Mouse (Mus musculus) MEL (cell line): ENCODE data around the gene Osmr. TPM values are rescaled to one million over a fixed set of nuclear protein-coding genes. Genes with fewer than 3 reads are reported as not detected.

Experiments
- DNase-seq: peaks from one replicate; pipeline ENCODE4 v3.0.0; 2011; ENCODE audit warnings: low read depth, low spot score
- H3K27ac ChIP-seq: 2 replicates; pipeline ENCODE4 v1.5.1; 2012; ENCODE audit warnings: low read depth, mild to moderate bottlenecking, control low read depth, low read length, moderate library complexity; ENCODE audit not compliant: control insufficient read depth
- H3K27me3 ChIP-seq, 2 experiments: fragments of 150-350 bp in 1 of 2; sonication (generic) in 1 of 2; 2 replicates each; pipeline ENCODE4 v1.6.1; 2012; ENCODE audit warnings: low read length in 2 of 2, mild to moderate bottlenecking in 2 of 2, improper control_type of control experiment in 1 of 2, moderate library complexity in 1 of 2; ENCODE audit not compliant: insufficient read depth in 2 of 2, control insufficient read depth in 1 of 2
- H3K36me3 ChIP-seq, 2 experiments: 2 replicates each; pipeline ENCODE4 v1.6.1; 2012 to 2014; ENCODE audit warnings: low read length in 2 of 2, improper control_type of control experiment in 1 of 2, inconsistent platforms in 1 of 2, mild to moderate bottlenecking in 1 of 2; ENCODE audit not compliant: insufficient read depth in 2 of 2, control insufficient read depth in 1 of 2
- H3K4me1 ChIP-seq, 2 experiments: fragments of 150-350 bp in 1 of 2; sonication (generic) in 1 of 2; 2 replicates each; pipeline ENCODE4 v1.6.1; 2012; ENCODE audit warnings: low read length in 2 of 2, improper control_type of control experiment in 1 of 2, mild to moderate bottlenecking in 1 of 2; ENCODE audit not compliant: insufficient read depth in 2 of 2, control insufficient read depth in 1 of 2
- H3K4me3 ChIP-seq, 2 experiments: fragments of 150-350 bp in 1 of 2; sonication (generic) in 1 of 2; 2 replicates each; pipeline ENCODE4 v1.5.1; 2012; ENCODE audit warnings: low read depth in 2 of 2, low read length in 2 of 2, mild to moderate bottlenecking in 2 of 2, moderate library complexity in 2 of 2, control low read depth in 1 of 2, improper control_type of control experiment in 1 of 2; ENCODE audit not compliant: control insufficient read depth in 1 of 2, insufficient read depth in 1 of 2
- H3K79me2 ChIP-seq: 2 replicates; pipeline ENCODE4 v1.6.1; 2012; ENCODE audit warnings: mild to moderate bottlenecking, low read length, moderate library complexity; ENCODE audit not compliant: control insufficient read depth, poor library complexity, insufficient read depth
- H3K9ac ChIP-seq: 2 replicates; pipeline ENCODE4 v1.6.1; 2012; ENCODE audit warnings: low read depth, mild to moderate bottlenecking, control low read depth, low read length, moderate library complexity; ENCODE audit not compliant: control insufficient read depth, poor library complexity, severe bottlenecking
- H3K9me3 ChIP-seq: fragments of 150-350 bp; sonication (generic); replicated peaks from 2 replicates; pipeline ENCODE4 v1.6.1; 2012; ENCODE audit warnings: mild to moderate bottlenecking, low read length, improper control_type of control experiment, moderate library complexity; ENCODE audit not compliant: insufficient read depth
- ELF1 ChIP-seq: IDR thresholded peaks from 2 replicates; pipeline ENCODE4 v1.6.1; 2014; ENCODE audit warnings: low read depth, mild to moderate bottlenecking, inconsistent platforms, low read length, improper control_type of control experiment, moderate library complexity
- EP300 ChIP-seq, 2 experiments: IDR thresholded peaks; 2 replicates each; pipeline ENCODE4 v1.6.1; 2011; ENCODE audit warnings: improper control_type of control experiment in 2 of 2, low read length in 2 of 2, low read depth in 1 of 2, mild to moderate bottlenecking in 1 of 2
- ETS1 ChIP-seq: IDR thresholded peaks from 2 replicates; pipeline ENCODE4 v1.6.1; 2012; ENCODE audit warnings: low read depth, mild to moderate bottlenecking, inconsistent platforms, low read length, improper control_type of control experiment, moderate library complexity
- HCFC1 ChIP-seq: IDR thresholded peaks from 2 replicates; pipeline ENCODE4 v1.6.1; 2012; ENCODE audit warnings: low read depth, mild to moderate bottlenecking, inconsistent platforms, low read length, improper control_type of control experiment, moderate library complexity
- JUND ChIP-seq: IDR thresholded peaks from 2 replicates; pipeline ENCODE4 v1.6.1; 2011; ENCODE audit warnings: low read depth, mild to moderate bottlenecking, improper control_type of control experiment, low read length
- KAT2A ChIP-seq: conservative IDR thresholded peaks from 2 replicates; pipeline ENCODE4 v1.6.1; 2012; ENCODE audit warnings: low read depth, low read length, improper control_type of control experiment, inconsistent platforms
- MAX ChIP-seq: IDR thresholded peaks from 2 replicates; pipeline ENCODE4 v1.6.1; 2011; ENCODE audit warnings: low read length, improper control_type of control experiment
- MAZ ChIP-seq: IDR thresholded peaks from 2 replicates; pipeline ENCODE4 v1.6.1; 2012; ENCODE audit warnings: low read depth, mild to moderate bottlenecking, inconsistent platforms, low read length, improper control_type of control experiment
- MXI1 ChIP-seq: IDR thresholded peaks from 2 replicates; pipeline ENCODE4 v1.6.1; 2011; ENCODE audit warnings: mild to moderate bottlenecking, low read depth, low read length, improper control_type of control experiment
- MYB ChIP-seq: IDR thresholded peaks from 2 replicates; pipeline ENCODE4 v1.6.1; 2011; ENCODE audit warnings: mild to moderate bottlenecking, low read depth, low read length, improper control_type of control experiment
- MYC ChIP-seq: IDR thresholded peaks from 2 replicates; pipeline ENCODE4 v1.6.1; 2011; ENCODE audit warnings: low read depth, mild to moderate bottlenecking, low read length, improper control_type of control experiment, moderate library complexity
- NELFE ChIP-seq: IDR thresholded peaks from 2 replicates; pipeline ENCODE4 v1.6.1; 2011; ENCODE audit warnings: low read depth, low read length, improper control_type of control experiment
- POLR2AphosphoS5 ChIP-seq: IDR thresholded peaks from 2 replicates; pipeline ENCODE4 v1.6.1; 2012; ENCODE audit warnings: low read depth, borderline replicate concordance, mild to moderate bottlenecking, inconsistent platforms, low read length, moderate library complexity, mixed read lengths
- RAD21 ChIP-seq: IDR thresholded peaks from 2 replicates; pipeline ENCODE4 v1.6.1; 2011; ENCODE audit warnings: mild to moderate bottlenecking, low read depth, low read length, improper control_type of control experiment
- RCOR1 ChIP-seq: IDR thresholded peaks from 2 replicates; pipeline ENCODE4 v1.6.1; 2012; ENCODE audit warnings: low read depth, mild to moderate bottlenecking, inconsistent platforms, low read length, improper control_type of control experiment
- SMC3 ChIP-seq: IDR thresholded peaks from 2 replicates; pipeline ENCODE4 v1.6.1; 2011; ENCODE audit warnings: low read depth, low read length, improper control_type of control experiment
- TBP ChIP-seq: IDR thresholded peaks from 2 replicates; pipeline ENCODE4 v1.8.0; 2011; ENCODE audit warnings: low read depth, low read length, improper control_type of control experiment
- USF2 ChIP-seq, 2 experiments: IDR thresholded peaks; 2 replicates each; pipeline ENCODE4 v1.6.1; 2011 to 2012; ENCODE audit warnings: improper control_type of control experiment in 2 of 2, low read length in 2 of 2, borderline replicate concordance in 1 of 2, inconsistent platforms in 1 of 2, low read depth in 1 of 2, mild to moderate bottlenecking in 1 of 2; ENCODE audit not compliant: insufficient read depth in 1 of 2
- ZC3H11A ChIP-seq: IDR thresholded peaks from 2 replicates; pipeline ENCODE4 v1.6.1; 2012; ENCODE audit warnings: low read depth, mild to moderate bottlenecking, inconsistent platforms, low read length, improper control_type of control experiment
- polyA plus RNA-seq, 2 experiments: library from polyadenylated mRNA; stranded (reverse) in 1 of 2; unstranded in 1 of 2; fragments of >175 nt in 1 of 2; fragments of >200 nt in 1 of 2; gene quantifications; 2 replicates each; pipeline versions ENCODE4 v1.2.1 to v1.2.4; 2012; ENCODE audit warnings: low replicate concordance in 2 of 2, low read depth in 1 of 2; ENCODE audit not compliant: insufficient read length in 2 of 2, insufficient read depth in 1 of 2, missing spikeins in 1 of 2
- total RNA-seq: library from RNA; depleted of rRNA; stranded (reverse); fragments of 300-350 nt; gene quantifications from 2 replicates; pipeline ENCODE4 v1.2.3, GENCODE M21; 2012

The Osmr gene
- total and polyA plus RNA-seq, 3 experiments, result not detected

GRCm38 (mm10) chr15:6866888-6867287 is 7.9 kb downstream of the Osmr start:
- H3K4me3 ChIP-seq, result no peak overlapping the region
- H3K79me2 ChIP-seq, result no peaks in the 10 kb centered on the region
- no peaks in the 10 kb centered on the region for H3K36me3 ChIP-seq
- H3K9ac ChIP-seq, result no peak overlapping the region
- no peaks in the 10 kb centered on the region; a peak in 1 of 4 replicates for H3K4me1 ChIP-seq
- no peaks in the 10 kb centered on the region for H3K9me3 ChIP-seq
- TF ChIP-seq TBP, result no peak
- TF ChIP-seq KAT2A, result no peak
- TF ChIP-seq ELF1, result no peak
- no peak for TF ChIP-seq NELFE
- TF ChIP-seq EP300 (IDR thresholded peaks at IDR 0.05; ENCODE audit: low read depth in 1 of 2, low read length in 2 of 2), result no peak
- TF ChIP-seq SMC3, result no peak
- no peak for TF ChIP-seq MYB
- TF ChIP-seq HCFC1, result no peak
- TF ChIP-seq MAX, result no peak
- no peak for TF ChIP-seq ZC3H11A
- TF ChIP-seq RAD21, result no peak
- no peak for DNase-seq
- no peak overlapping the region for H3K27ac ChIP-seq
- H3K27me3 ChIP-seq, result no peaks in the 10 kb centered on the region; a peak in 2 of 4 replicates

GRCm38 (mm10) chr15:6862125-6862524 is 12.6 kb downstream of the Osmr start:
- Histone ChIP-seq H3K79me2 (no peaks in the 10 kb centered on the region), H3K36me3 (no peaks in the 10 kb centered on the region), H3K4me3 (no peak overlapping the region), H3K9me3 (no peaks in the 10 kb centered on the region), H3K4me1 (no peaks in the 10 kb centered on the region), H3K27me3 (peaks cover 0 to 3% of the 10 kb centered on the region in 2 experiments; a peak in 2 of 4 replicates), H3K9ac (no peak overlapping the region)
- DNase-seq, result no peak
- TF ChIP-seq ETS1, result no peak
- TF ChIP-seq MXI1, result no peak
- no peak for TF ChIP-seq MAZ
- TF ChIP-seq USF2 (IDR thresholded peaks at IDR 0.05; ENCODE audit: borderline replicate concordance in 1 of 2, insufficient read depth in 1 of 2, low read depth in 1 of 2, low read length in 2 of 2), result no peak
- TF ChIP-seq MYC, result no peak
- TF ChIP-seq POLR2AphosphoS5, result no peak
- TF ChIP-seq RCOR1, result no peak
- no peak for TF ChIP-seq EP300 (IDR thresholded peaks at IDR 0.05; ENCODE audit: low read depth in 1 of 2, low read length in 2 of 2)
- TF ChIP-seq JUND, result no peak
- TF ChIP-seq, all 39 proteins: peak for 0
- no peak overlapping the region for H3K27ac ChIP-seq
